Mouse (Mus musculus) ES-CJ7 (cell line): ENCODE results near the gene AI481877.
"Not testable (repeated sequence)": the region's sequence is repeated elsewhere in the genome, so short reads cannot be mapped to it uniquely, and the experiment has no call there.

Experiments
- DNase-seq: peaks from one replicate; pipeline ENCODE4 v3.0.0; 2011; ENCODE audit warnings: low read depth, low spot score

AI481877 gene

GRCm38 (mm10) chr4:59138507-59139033 lies at the start of gene AI481877:
AI481877 (minus strand) TSS chr4:59138983.
- DNase-seq, result not testable (repeated sequence)

- DNase-seq, result no peak
Observed at GRCm38 (mm10) chr4:59188474-59188801, 49.7 kb upstream of the AI481877 start.

- peak; percentile 84 for DNase-seq
Observed at GRCm38 (mm10) chr4:59187289-59187688, 48.5 kb upstream of the AI481877 start.

- DNase-seq, result peak; percentile 51
Observed at GRCm38 (mm10) chr4:59185671-59186070, 46.9 kb upstream of the AI481877 start.

- DNase-seq, result no peak
Observed at GRCm38 (mm10) chr4:59181320-59182271, 42.8 kb upstream of the AI481877 start.

- no peak for DNase-seq
Observed at GRCm38 (mm10) chr4:59177566-59177965, 38.8 kb upstream of the AI481877 start.

- no peak for DNase-seq
Observed at GRCm38 (mm10) chr4:59175929-59176328, 37.1 kb upstream of the AI481877 start.

GRCm38 (mm10) chr4:59175003-59175402 lies 36.2 kb upstream of the AI481877 start:
- no peak for DNase-seq

GRCm38 (mm10) chr4:59173181-59173922 lies 34.6 kb upstream of the AI481877 start:
- no peak for DNase-seq

GRCm38 (mm10) chr4:59172616-59173015 lies 33.8 kb upstream of the AI481877 start:
- DNase-seq, result peak; percentile 48

GRCm38 (mm10) chr4:59169981-59170380 lies 31.2 kb upstream of the AI481877 start:
- no peak for DNase-seq

- no peak for DNase-seq
Observed at GRCm38 (mm10) chr4:59167251-59167847, 28.6 kb upstream of the AI481877 start.

- DNase-seq, result no peak
Observed at GRCm38 (mm10) chr4:59164034-59164433, 25.3 kb upstream of the AI481877 start.

GRCm38 (mm10) chr4:59160959-59161670 lies 22.3 kb upstream of the AI481877 start:
- DNase-seq, result no peak

- DNase-seq, result no peak
Observed at GRCm38 (mm10) chr4:59160289-59160688, 21.5 kb upstream of the AI481877 start.

- no peak for DNase-seq
Observed at GRCm38 (mm10) chr4:59157654-59158053, 18.9 kb upstream of the AI481877 start.

GRCm38 (mm10) chr4:59156897-59157592 lies 18.3 kb upstream of the AI481877 start:
- no peak for DNase-seq

GRCm38 (mm10) chr4:59151953-59152352 lies 13.2 kb upstream of the AI481877 start:
- DNase-seq, result no peak

GRCm38 (mm10) chr4:59150907-59151306 lies 12.1 kb upstream of the AI481877 start:
- no peak for DNase-seq

- no peak for DNase-seq
Observed at GRCm38 (mm10) chr4:59149043-59149442, 10.3 kb upstream of the AI481877 start.

GRCm38 (mm10) chr4:59128935-59129334 lies 9.8 kb downstream of the AI481877 start:
- DNase-seq, result no peak
